Mouse (Mus musculus) liver, embryonic 15.5 days (tissue): ENCODE results near the gene Trim29. TPM values are rescaled to one million over a fixed set of nuclear protein-coding genes. Genes with fewer than 3 reads are reported as not detected.

Source experiments
- ATAC-seq: fragments of 200-750 bp; cut with Nextera tagmentation; 2 replicates; pipeline ENCODE4 v1.8.0; 2017; ENCODE audit warnings: moderate number of reproducible peaks, mild to moderate bottlenecking, moderate library complexity; ENCODE audit not compliant: insufficient read depth
- H3K27ac ChIP-seq: fragments of 300-500 bp; sonication (generic); replicated peaks from 2 replicates; pipeline ENCODE4 v1.5.1; 2015; ENCODE audit warnings: mild to moderate bottlenecking, inconsistent platforms
- H3K27me3 ChIP-seq: fragments of 300-500 bp; sonication (generic); 2 replicates; pipeline ENCODE4 v1.6.1; 2015; ENCODE audit warnings: mild to moderate bottlenecking, inconsistent platforms
- H3K36me3 ChIP-seq: fragments of 300-500 bp; sonication (generic); replicated peaks from 2 replicates; pipeline ENCODE4 v1.6.1; 2015; ENCODE audit warnings: moderate library complexity, mild to moderate bottlenecking, inconsistent platforms
- H3K4me1 ChIP-seq: fragments of 300-500 bp; sonication (generic); replicated peaks from 2 replicates; pipeline ENCODE4 v1.6.1; 2015; ENCODE audit warnings: inconsistent platforms
- H3K4me2 ChIP-seq: fragments of 300-500 bp; sonication (generic); 2 replicates; pipeline ENCODE4 v1.6.1; 2015; ENCODE audit warnings: moderate library complexity, mild to moderate bottlenecking, inconsistent platforms
- H3K4me3 ChIP-seq: fragments of 300-500 bp; sonication (generic); replicated peaks from 2 replicates; pipeline ENCODE4 v1.5.1; 2015; ENCODE audit warnings: mild to moderate bottlenecking, inconsistent platforms
- H3K9ac ChIP-seq: fragments of 300-500 bp; sonication (generic); 2 replicates; pipeline ENCODE4 v1.6.1; 2015; ENCODE audit warnings: moderate library complexity, mild to moderate bottlenecking, inconsistent platforms
- H3K9me3 ChIP-seq: fragments of 300-500 bp; sonication (generic); replicated peaks from 2 replicates; pipeline ENCODE4 v1.6.1; 2016; ENCODE audit warnings: inconsistent platforms
- WGBS: fragments of 180-500 bp; shearing (Covaris S2); methylation state at CpG from one replicate; pipeline ENCODE4 v1.1.7; 2015; ENCODE audit warnings: mixed read lengths; ENCODE audit not compliant: insufficient replicate concordance; 5-methylcytosine and 5-hydroxymethylcytosine counted together
- polyA plus RNA-seq: library from polyadenylated mRNA; unstranded; fragments of >200 nt; fragmentation: Nextera tagmentation; extraction: Ambion mirVana; gene quantifications from 2 replicates; pipeline ENCODE4 v1.2.1, GENCODE M21; 2015

The Trim29 gene
- polyA plus RNA-seq, 1 experiment from 2014 or later, result 0.03 TPM

DNA sequence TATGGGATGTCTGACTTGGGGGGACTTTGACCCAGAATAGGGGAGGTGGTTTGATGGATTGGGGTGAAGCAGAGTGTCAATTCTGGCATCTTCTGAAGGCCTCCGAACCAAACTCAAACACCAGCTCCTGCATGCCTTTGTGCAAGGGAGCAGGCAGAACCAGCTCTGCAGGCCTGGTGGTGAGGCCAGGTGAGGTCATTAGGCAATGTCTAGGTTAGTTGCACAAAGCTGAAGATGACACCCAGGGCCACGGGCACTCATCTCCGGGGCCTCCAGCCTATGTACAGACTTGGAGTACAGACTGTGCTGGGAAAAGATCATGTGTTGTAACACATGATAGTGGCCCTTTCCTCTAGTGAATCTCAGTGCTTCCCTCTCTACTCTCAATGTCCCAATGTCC lies 3.2 kb downstream of the Trim29 start:
- Histone ChIP-seq H3K27me3 (no peaks in the 10 kb centered on the region), H3K4me1 (no peaks in the 10 kb centered on the region), H3K4me3 (no peak overlapping the region), H3K4me2 (no peak overlapping the region), H3K36me3 (no peaks in the 10 kb centered on the region), H3K9ac (no peak overlapping the region), H3K9me3 (no peaks in the 10 kb centered on the region), H3K27ac (no peak overlapping the region)
- 63% methylated on average over 3 of the region's 3 CpGs for whole genome bisulfite sequencing
- ATAC-seq, result no peak

DNA sequence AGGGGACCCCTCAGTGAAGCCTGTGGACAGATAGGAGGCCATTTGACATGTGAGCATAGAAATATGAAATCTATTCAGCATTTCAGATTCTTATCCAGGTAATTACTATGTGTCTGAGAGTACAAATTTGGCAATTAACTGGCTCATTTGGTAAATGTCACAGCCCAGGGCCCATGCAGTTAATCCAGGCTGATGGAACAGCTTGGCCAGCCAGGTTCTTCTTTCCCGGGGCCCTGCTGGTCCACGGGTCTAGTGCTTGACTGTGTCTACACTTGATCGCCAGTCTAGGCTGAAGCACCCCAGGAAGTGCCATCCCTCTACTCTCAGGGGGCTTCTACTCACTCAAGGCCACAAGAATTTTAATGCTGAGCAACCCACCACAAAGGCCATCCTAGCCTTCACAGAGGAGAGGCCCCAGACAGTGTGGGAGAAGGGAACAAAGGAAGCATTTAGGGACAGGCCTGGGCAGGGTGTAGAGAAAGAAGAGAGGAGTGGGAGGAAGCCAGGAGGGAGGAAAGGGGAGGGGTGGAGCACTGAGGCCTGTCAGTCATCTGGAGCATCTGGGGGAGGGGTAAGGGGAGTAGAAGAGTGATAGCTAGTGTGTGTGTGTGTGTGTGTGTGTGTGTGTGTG lies 4.8 kb downstream of the Trim29 start:
- H3K36me3 ChIP-seq, result no peaks in the 10 kb centered on the region
- H3K27ac ChIP-seq, result no peak overlapping the region
- WGBS, result 56% methylated on average over 3 of the region's 3 CpGs
- ATAC-seq, result no peak
- no peak overlapping the region for H3K4me3 ChIP-seq
- H3K27me3 ChIP-seq, result no peaks in the 10 kb centered on the region
- no peaks in the 10 kb centered on the region for H3K4me1 ChIP-seq
- no peak overlapping the region for H3K9ac ChIP-seq
- H3K4me2 ChIP-seq, result no peak overlapping the region
- H3K9me3 ChIP-seq, result no peaks in the 10 kb centered on the region

DNA sequence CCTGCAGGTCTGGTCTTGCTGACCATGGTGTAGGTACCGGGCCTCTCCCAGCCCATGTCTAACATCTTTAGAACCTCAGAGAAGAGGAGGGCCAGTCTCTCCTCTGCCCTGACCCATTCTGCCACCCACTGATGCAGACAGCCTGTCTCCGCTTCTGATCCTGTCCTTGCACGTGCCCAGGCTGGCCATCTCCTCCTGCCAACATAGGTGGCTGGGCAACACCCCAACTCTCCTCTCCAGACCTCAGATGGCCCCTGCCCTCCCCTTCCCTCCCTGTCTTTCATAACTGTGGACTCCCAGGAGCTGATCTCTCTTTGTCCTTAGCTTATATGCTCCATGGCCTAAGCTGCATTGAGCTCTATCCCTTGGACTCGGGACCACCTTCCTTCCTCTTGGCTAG lies 5.8 kb downstream of the Trim29 start:
- ATAC-seq, result no peak
- Histone ChIP-seq H3K27ac (no peak overlapping the region), H3K27me3 (no peaks in the 10 kb centered on the region), H3K36me3 (no peaks in the 10 kb centered on the region), H3K4me2 (no peak overlapping the region), H3K4me1 (no peaks in the 10 kb centered on the region), H3K9me3 (no peaks in the 10 kb centered on the region), H3K4me3 (no peak overlapping the region), H3K9ac (no peak overlapping the region)
- 60% methylated on average over 4 of the region's 4 CpGs for WGBS

DNA sequence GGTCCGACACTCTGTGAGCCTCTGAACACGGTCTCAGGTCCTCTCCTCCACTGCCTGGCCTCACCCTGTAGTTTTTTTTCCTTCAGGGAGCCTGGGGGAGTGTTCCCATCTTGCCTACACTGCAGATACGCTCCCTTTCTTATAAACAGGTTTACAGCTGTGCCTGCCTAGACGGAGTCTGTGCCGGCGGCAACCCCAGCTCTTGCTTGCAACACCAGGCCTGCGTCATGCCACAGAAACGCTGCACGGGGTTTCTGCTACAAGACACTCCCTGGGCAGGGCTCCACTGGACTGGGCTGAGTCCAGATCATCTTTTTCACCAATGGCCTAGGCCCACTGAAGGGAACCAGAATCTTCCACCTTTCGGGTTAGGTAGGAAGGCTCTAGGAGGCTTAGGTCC lies 8.0 kb downstream of the Trim29 start:
- Histone ChIP-seq H3K27ac (no peak overlapping the region), H3K27me3 (no peaks in the 10 kb centered on the region; the same call in 1 of the 2 replicates), H3K4me2 (no peak overlapping the region), H3K4me3 (no peak overlapping the region), H3K9ac (no peak overlapping the region), H3K4me1 (no peaks in the 10 kb centered on the region), H3K9me3 (no peaks in the 10 kb centered on the region), H3K36me3 (no peaks in the 10 kb centered on the region)
- WGBS, result 66% methylated on average over 10 of the region's 10 CpGs
- no peak for ATAC-seq

DNA sequence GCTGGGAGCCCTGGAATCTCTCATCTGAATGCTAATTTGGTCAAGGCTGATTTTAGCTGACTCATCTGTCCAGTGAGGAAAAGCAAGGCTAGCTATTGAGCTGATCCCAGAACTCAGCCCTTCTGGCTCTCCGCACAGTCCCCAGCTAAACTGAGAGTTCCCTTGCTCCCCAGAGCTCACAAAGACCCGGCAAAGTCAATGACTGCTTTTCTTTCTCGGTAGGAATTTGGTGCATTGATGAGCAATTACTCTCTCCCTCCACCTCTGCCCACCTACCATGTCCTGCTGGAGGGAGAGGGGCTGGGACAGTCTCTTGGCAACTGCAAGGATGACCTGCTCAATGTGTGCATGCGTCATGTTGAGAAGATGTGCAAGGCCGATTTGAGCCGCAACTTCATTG lies 11.3 kb downstream of the Trim29 start:
- 72% methylated on average over 6 of the region's 6 CpGs for WGBS
- Histone ChIP-seq H3K4me2 (no peak overlapping the region), H3K9me3 (no peaks in the 10 kb centered on the region), H3K9ac (no peak overlapping the region), H3K27ac (no peak overlapping the region), H3K36me3 (no peaks in the 10 kb centered on the region), H3K4me3 (no peak overlapping the region), H3K4me1 (no peaks in the 10 kb centered on the region), H3K27me3 (no peaks in the 10 kb centered on the region; the same call in 1 of the 2 replicates)
- no peak for ATAC-seq

DNA sequence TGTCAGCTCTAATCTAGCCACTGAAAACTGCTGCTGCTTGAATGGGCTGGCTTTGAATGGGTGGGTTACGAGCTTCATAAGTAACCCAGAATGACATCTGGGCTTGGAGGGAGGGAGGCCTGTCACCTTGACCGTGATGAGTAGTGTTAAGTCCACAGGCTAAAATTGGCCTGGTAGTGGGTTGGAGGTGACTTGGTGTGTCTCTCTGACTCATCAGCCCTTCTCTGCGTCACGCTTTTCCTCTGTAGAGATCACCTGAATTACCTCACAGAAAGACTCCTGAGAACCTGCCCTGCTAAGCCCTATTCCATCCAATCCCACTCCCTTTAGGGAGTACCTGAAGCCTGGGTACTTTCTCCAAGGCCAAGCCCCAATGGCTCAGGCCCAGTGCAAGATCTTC lies 12.0 kb downstream of the Trim29 start:
- no peaks in the 10 kb centered on the region; the same call in 1 of the 2 replicates for H3K27me3 ChIP-seq
- H3K4me3 ChIP-seq, result no peak overlapping the region
- H3K9ac ChIP-seq, result no peak overlapping the region
- no peak overlapping the region for H3K4me2 ChIP-seq
- 66% methylated on average over 4 of the region's 4 CpGs for WGBS
- H3K4me1 ChIP-seq, result no peaks in the 10 kb centered on the region
- no peak for ATAC-seq
- no peaks in the 10 kb centered on the region for H3K9me3 ChIP-seq
- no peak overlapping the region for H3K27ac ChIP-seq
- no peaks in the 10 kb centered on the region for H3K36me3 ChIP-seq

DNA sequence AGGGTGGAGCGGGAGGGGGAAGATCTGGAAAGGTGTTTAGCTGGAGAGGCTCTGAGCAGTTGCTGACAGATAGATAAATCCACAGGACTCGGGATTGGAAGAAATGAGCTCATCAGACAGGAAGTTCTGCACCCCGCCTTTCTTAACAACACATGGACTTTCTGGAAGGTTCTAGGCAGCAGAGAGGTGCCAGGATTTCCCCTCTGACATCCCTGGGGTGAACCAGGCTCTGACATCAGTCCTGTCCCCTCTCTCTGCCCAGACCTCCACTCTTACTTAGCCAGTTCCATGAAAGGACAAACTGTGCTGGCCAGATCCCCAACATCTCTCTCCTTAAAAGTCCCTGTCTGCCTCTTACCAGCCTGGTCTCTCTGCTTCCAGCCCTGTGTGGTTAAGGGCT lies 14.8 kb downstream of the Trim29 start:
- H3K4me3 ChIP-seq, result no peak overlapping the region
- no peak overlapping the region for H3K4me2 ChIP-seq
- no peaks in the 10 kb centered on the region for H3K36me3 ChIP-seq
- no peaks in the 10 kb centered on the region for H3K4me1 ChIP-seq
- no peak overlapping the region for H3K27ac ChIP-seq
- H3K9me3 ChIP-seq, result no peaks in the 10 kb centered on the region
- no peak for ATAC-seq
- H3K27me3 ChIP-seq, result no peaks in the 10 kb centered on the region; the same call in 1 of the 2 replicates
- 29% methylated on average over 3 of the region's 3 CpGs for WGBS
- H3K9ac ChIP-seq, result no peak overlapping the region

DNA sequence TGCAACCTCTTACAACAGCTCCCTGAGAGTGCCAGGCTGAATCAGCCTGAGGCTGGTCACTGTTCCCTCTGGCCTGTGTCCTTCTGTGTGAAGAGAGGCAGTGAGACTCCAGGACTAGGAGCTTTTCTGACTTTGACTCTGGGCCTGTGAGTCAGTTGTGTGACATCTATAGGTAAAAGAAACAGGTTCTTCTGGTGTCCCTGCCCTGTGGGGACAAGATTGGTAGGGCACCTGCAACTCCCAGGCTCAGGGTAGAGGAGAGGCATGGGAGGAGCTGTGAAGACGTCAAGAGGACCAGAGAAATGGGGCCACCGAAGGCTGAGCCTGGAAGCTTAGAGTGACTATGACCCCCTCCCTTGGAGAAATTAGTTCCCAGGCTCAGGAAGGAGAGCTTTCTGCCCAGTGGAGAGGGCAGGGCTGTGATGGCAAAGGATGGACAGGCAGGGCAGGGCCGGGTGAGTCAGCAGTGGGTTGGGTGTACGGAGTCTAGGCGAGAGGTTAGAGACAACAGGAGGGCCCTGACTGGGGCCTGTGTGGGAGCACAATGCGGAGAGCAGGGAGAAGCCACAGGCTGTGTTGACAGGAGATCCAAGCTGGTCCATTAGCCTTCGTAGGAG lies 15.5 kb downstream of the Trim29 start:
- Histone ChIP-seq H3K9me3 (no peaks in the 10 kb centered on the region), H3K36me3 (no peaks in the 10 kb centered on the region), H3K9ac (no peak overlapping the region), H3K4me1 (no peaks in the 10 kb centered on the region), H3K27me3 (no peaks in the 10 kb centered on the region; the same call in 1 of the 2 replicates), H3K4me3 (no peak overlapping the region), H3K27ac (no peak overlapping the region), H3K4me2 (no peak overlapping the region)
- ATAC-seq, result no peak
- 46% methylated on average over 7 of the region's 7 CpGs for WGBS

DNA sequence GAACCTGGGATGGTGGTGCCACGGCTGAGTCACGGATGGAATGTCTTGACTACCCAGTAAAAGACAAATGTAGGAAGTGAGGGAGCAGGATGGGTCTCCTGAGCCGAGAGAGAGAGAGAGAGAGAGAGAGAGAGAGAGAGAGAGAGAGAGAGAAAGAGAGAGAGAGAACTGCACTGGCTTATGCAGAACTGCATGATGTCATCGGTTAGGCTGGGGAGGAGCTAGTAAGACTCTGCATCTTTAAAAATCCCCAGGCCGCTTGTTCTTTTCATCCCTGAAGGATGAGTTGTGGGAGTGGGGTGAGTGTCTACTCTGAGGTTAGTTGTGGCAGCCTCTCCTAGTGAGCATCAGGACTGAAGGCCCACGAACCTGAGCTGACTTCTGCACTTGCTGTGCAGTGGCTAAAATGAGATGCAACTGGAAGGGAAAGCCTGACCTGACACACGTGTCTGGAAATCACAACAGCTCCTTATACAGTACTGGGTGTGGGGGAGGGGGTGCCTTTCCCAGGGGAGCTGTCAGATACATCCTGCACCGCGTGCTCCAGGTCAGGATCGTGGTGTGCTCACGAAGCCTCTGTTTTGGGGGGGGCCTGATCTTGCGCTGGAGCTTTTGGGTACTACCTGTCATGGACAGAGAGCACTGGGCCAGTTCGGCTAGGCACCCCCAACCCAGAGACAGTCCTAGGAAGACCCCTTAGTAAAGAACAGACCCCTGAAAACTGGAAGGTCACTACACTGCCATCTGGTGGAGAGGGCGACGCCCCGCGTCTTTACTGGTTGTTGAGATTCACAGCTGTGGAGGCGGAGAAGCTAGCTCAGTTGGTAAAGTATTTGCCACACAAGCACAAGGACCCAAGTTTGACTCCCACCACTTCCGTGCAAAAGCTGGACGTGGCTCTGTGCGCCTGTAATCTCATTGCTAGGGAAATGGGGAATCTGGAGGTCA lies 16.8 kb downstream of the Trim29 start:
- WGBS, result 42% methylated on average over 21 of the region's 21 CpGs
- Histone ChIP-seq H3K27me3 (no peaks in the 10 kb centered on the region; the same call in 1 of the 2 replicates), H3K4me2 (no peak overlapping the region), H3K9me3 (no peaks in the 10 kb centered on the region), H3K36me3 (no peaks in the 10 kb centered on the region), H3K4me3 (no peak overlapping the region), H3K9ac (no peak overlapping the region), H3K27ac (no peak overlapping the region), H3K4me1 (no peaks in the 10 kb centered on the region)
- no peak for ATAC-seq

DNA sequence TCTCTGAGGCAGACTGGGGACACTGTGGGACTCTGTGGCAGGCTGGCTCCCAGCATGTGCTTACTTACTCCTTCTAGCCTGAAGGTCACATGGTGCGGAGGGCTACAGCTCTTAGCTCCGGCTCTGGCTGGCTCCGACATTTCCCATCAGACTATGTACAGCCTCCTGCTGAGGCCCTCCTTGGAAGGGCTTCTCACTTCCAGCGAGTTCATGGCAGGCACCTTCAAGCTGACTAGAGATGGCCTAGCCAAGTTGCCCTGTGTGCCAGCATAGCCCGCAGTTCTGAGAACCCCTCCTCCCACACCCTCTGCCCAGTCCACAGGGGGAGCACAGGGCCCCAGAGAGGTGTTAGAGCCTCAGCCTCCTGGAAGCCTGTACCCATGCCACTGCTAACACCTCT lies 19.8 kb downstream of the Trim29 start:
- Histone ChIP-seq H3K27me3 (no peaks in the 10 kb centered on the region; the same call in 1 of the 2 replicates), H3K27ac (no peak overlapping the region), H3K36me3 (no peaks in the 10 kb centered on the region), H3K4me3 (no peak overlapping the region), H3K4me1 (no peaks in the 10 kb centered on the region), H3K4me2 (no peak overlapping the region), H3K9ac (no peak overlapping the region), H3K9me3 (no peaks in the 10 kb centered on the region)
- no peak for ATAC-seq
- 53% methylated on average over 5 of the region's 5 CpGs for WGBS
